In genomic region chr8:85037366-85037680, GRCm38 (mm10) we compare ENCODE assay signal across 8 mouse cellular contexts. TPM values are rescaled to one million over a fixed set of nuclear protein-coding genes. Genes with fewer than 3 reads are reported as not detected.
DNase-seq lines count a peak whose midpoint lies in the region; ATAC-seq and TF ChIP-seq lines count a peak whose summit lies in the region.

No protein-coding gene starts in this region.

- H3K4me1 ChIP-seq in kidney, adult 2 months (ENCODE audit: control insufficient read depth, insufficient read depth, low read length) = peaks cover 23% of the 10 kb centered on the region

- no peak for TF ChIP-seq POLR2A in kidney, adult 2 months (IDR thresholded peaks at IDR 0.05; ENCODE audit: low read depth, low read length)

- peak; percentile 21; the same call in 1 of the 2 replicates for ATAC-seq in megakaryocyte-erythroid progenitor cell, adult 5-6 weeks (replicated peaks; ENCODE audit: low FRiP score, low TSS enrichment, poor library complexity, severe bottlenecking)

- H3K27ac ChIP-seq in kidney, adult 2 months (ENCODE audit: insufficient read depth, low read depth, low read length) = peak overlapping the region; percentile 51

- H3K4me3 ChIP-seq in kidney, adult 2 months (ENCODE audit: insufficient read depth, low read depth, low read length) = peak overlapping the region; percentile 97

- no peaks in the 10 kb centered on the region for H3K27me3 ChIP-seq in kidney, adult 2 months (replicated peaks; ENCODE audit: control insufficient read depth, insufficient read depth, low read length)

- no peaks in the 10 kb centered on the region for H3K36me3 ChIP-seq in kidney, adult 2 months (ENCODE audit: control insufficient read depth, insufficient read depth, low read length)

- WGBS in kidney, adult 2 months = under 1% methylated on average over 14 of the region's 14 CpGs

- TF ChIP-seq CTCF in kidney, adult 2 months (conservative IDR thresholded peaks at IDR 0.05; ENCODE audit: insufficient read depth, insufficient read length, low read depth, low read length) = no peak

- intact Hi-C loops in left cerebral cortex, postnatal 10 days (cut with DNase I) = no loop called here
- intact Hi-C loops in left cerebral cortex, postnatal 25 days (cut with DNase I) = no loop called here

- DNase-seq in kidney, adult 2 months = no peak
- no peak for DNase-seq in kidney, adult 11 months
- DNase-seq in ZHBTc4 (ENCODE audit: low read depth, low spot score) = peak; percentile 86
- DNase-seq in forelimb bud, embryonic 11.5 days (ENCODE audit: low read depth, low spot score) = peak; percentile 61
- DNase-seq in left cerebral cortex, postnatal 10 days (ENCODE audit: extremely low spot score in 1 of 2, low spot score in 2 of 2) = no peak
- DNase-seq in spleen, adult 18-20 months = no peak
- DNase-seq in left cerebral cortex, postnatal 25 days (ENCODE audit: low spot score in 2 of 2) = no peak

RNA-seq across cellular contexts. Expression of gene Tnpo2, which starts 0.6 kb away (rescaled TPM):
- 36.1 and 45.0 TPM in 2 replicates for polyA plus RNA-seq in kidney, adult 2 months (2012; rRNA removed)
- total RNA-seq in megakaryocyte-erythroid progenitor cell, adult 5-6 weeks (2014; fragmentation: Nextera tagmentation) = 42.2 and 68.5 TPM in 2 replicates
- 20.3 and 28.3 TPM in 2 replicates for total RNA-seq in megakaryocyte-erythroid progenitor cell, adult 5-6 weeks (2017)
- total RNA-seq in left cerebral cortex, postnatal 10 days (2021) = 100 to 1,000 TPM; 168 to 193 TPM
- 100 to 1,000 TPM; 155 to 175 TPM for total RNA-seq in left cerebral cortex, postnatal 25 days (2021)

RNA-seq across cellular contexts. Expression of gene Trir, which starts 10.7 kb away (rescaled TPM):
- 103 and 111 TPM in 2 replicates for polyA plus RNA-seq in kidney, adult 2 months (2012; rRNA removed)
- total RNA-seq in megakaryocyte-erythroid progenitor cell, adult 5-6 weeks (2014; fragmentation: Nextera tagmentation) = 137 and 159 TPM in 2 replicates
- total RNA-seq in megakaryocyte-erythroid progenitor cell, adult 5-6 weeks (2017) = 342 and 455 TPM in 2 replicates
- total RNA-seq in left cerebral cortex, postnatal 10 days (2021) = 100 to 1,000 TPM; 139 to 145 TPM
- total RNA-seq in left cerebral cortex, postnatal 25 days (2021) = 100 to 1,000 TPM; 115 to 129 TPM

RNA-seq across cellular contexts. Expression of gene Asna1, which starts 12.2 kb away (rescaled TPM):
- polyA plus RNA-seq in kidney, adult 2 months (2012; rRNA removed) = 266 and 270 TPM in 2 replicates
- 77.3 and 82.3 TPM in 2 replicates for total RNA-seq in megakaryocyte-erythroid progenitor cell, adult 5-6 weeks (2014; fragmentation: Nextera tagmentation)
- 48.6 and 73.5 TPM in 2 replicates for total RNA-seq in megakaryocyte-erythroid progenitor cell, adult 5-6 weeks (2017)
- 100 to 1,000 TPM; 111 to 113 TPM for total RNA-seq in left cerebral cortex, postnatal 10 days (2021)
- total RNA-seq in left cerebral cortex, postnatal 25 days (2021) = 100 to 1,000 TPM; 118 to 122 TPM

RNA-seq across cellular contexts. Expression of gene Fbxw9, which starts 22.5 kb away (rescaled TPM):
- 32.6 and 39.6 TPM in 2 replicates for polyA plus RNA-seq in kidney, adult 2 months (2012; rRNA removed)
- total RNA-seq in megakaryocyte-erythroid progenitor cell, adult 5-6 weeks (2014; fragmentation: Nextera tagmentation) = 11.0 and 21.1 TPM in 2 replicates
- 1.4 and 5.8 TPM in 2 replicates for total RNA-seq in megakaryocyte-erythroid progenitor cell, adult 5-6 weeks (2017)
- 10 to 100 TPM; 60.1 to 63.5 TPM for total RNA-seq in left cerebral cortex, postnatal 10 days (2021)
- 10 to 100 TPM; 23.9 to 24.0 TPM for total RNA-seq in left cerebral cortex, postnatal 25 days (2021)

RNA-seq across cellular contexts. Expression of gene Best2, which starts 23.0 kb away (rescaled TPM):
- polyA plus RNA-seq in kidney, adult 2 months (2012; rRNA removed) = not detected in 2 replicates
- total RNA-seq in megakaryocyte-erythroid progenitor cell, adult 5-6 weeks (2014; fragmentation: Nextera tagmentation) = not detected in 2 replicates
- total RNA-seq in megakaryocyte-erythroid progenitor cell, adult 5-6 weeks (2017) = not detected in 2 replicates
- not detected for total RNA-seq in left cerebral cortex, postnatal 10 days (2021)
- not detected for total RNA-seq in left cerebral cortex, postnatal 25 days (2021)

Comparison
In these comparisons a context has a peak if more than half of its experiments do, and no peak if none do; other contexts are left out.
1. DNase-seq: peak in ZHBTc4 (single experiment) and forelimb bud, embryonic 11.5 days (single experiment); none in kidney, adult 2 months (single experiment), kidney, adult 11 months (single experiment), left cerebral cortex, postnatal 10 days (0 of 2), spleen, adult 18-20 months (0 of 2) and left cerebral cortex, postnatal 25 days (0 of 2).